Mouse (Mus musculus): Measurements from ENCODE around the gene Eed.
A peak's percentile ranks its signal among the peaks of the same experiment; 100 is the strongest.

DNA sequence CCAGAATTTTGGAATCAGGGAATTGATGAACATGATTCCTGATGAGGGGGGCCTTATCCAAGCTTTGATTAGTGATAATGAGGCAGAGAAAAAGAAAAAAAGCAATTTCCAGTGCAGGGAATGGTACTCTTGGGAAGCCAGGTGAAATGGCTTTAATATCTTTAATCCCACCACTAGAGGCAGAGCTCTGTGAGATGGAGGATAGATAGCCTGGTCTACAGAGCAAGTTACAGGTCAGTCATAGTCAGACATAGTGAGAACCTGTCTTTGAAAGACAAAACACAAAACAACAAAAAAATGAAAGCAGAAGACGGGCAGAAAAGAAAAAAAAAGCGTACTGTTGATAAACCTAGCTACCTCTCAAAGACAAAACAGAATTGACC is 17.8 kb upstream of the Eed start:
- TF ChIP-seq RAD21 (IDR thresholded peaks at IDR 0.05; ENCODE audit: low read depth, low read length) = peak; percentile 55
- TF ChIP-seq BHLHE40 (IDR thresholded peaks at IDR 0.05; ENCODE audit: low read depth, low read length) = no peak
- no peak for TF ChIP-seq MAFK (IDR thresholded peaks at IDR 0.05; ENCODE audit: insufficient replicate concordance, low read length)
- TF ChIP-seq SIN3A (IDR thresholded peaks at IDR 0.05; ENCODE audit: low read length) = no peak
- no peak for TF ChIP-seq MAZ (IDR thresholded peaks at IDR 0.05; ENCODE audit: low read depth, low read length)
- TF ChIP-seq MAX (IDR thresholded peaks at IDR 0.05; ENCODE audit: low read length) = no peak
- TF ChIP-seq CTCF (conservative IDR thresholded peaks at IDR 0.05 in 1 of 2, IDR thresholded peaks at IDR 0.05 in 1 of 2; ENCODE audit: low read depth in 2 of 2, low read length in 2 of 2) = peak in 1 of 2 experiments; percentile 76; a peak in 3 of 4 replicates
- no peak for TF ChIP-seq MYC (IDR thresholded peaks at IDR 0.05; ENCODE audit: low read depth, low read length)
- no peak for TF ChIP-seq EP300 (IDR thresholded peaks at IDR 0.05; ENCODE audit: low read length)
- no peak for TF ChIP-seq MEF2A (IDR thresholded peaks at IDR 0.05; ENCODE audit: borderline replicate concordance, low read depth, low read length)

Data from CH12.LX (cell line).